21 mouse cellular contexts compared by ENCODE assay signal in genomic region chr8:83819086-83819485, GRCm38 (mm10).
DNase-seq lines count a peak whose midpoint lies in the region; ATAC-seq lines count a peak whose summit lies in the region.
"Had no signal": no experiment of that assay in that cellular context is flagged by ENCODE, and none has a peak within 500 bp of the region (broad histone marks: within the 10 kb centered on the region; RNA-seq: fewer than 3 reads in every experiment).

No protein-coding gene starts in this region.

- no peak overlapping the region for H3K4me2 ChIP-seq in forebrain, embryonic 13.5 days
- H3K4me2 ChIP-seq: embryonic facial prominence, embryonic 12.5 days; embryonic facial prominence, embryonic 15.5 days; forebrain, embryonic 15.5 days; hindbrain, embryonic 12.5 days; hindbrain, embryonic 15.5 days had no signal

- WGBS in forebrain, embryonic 13.5 days, result 75% methylated on average over 4 of the region's 4 CpGs

- no peak overlapping the region for H3K9ac ChIP-seq in forebrain, embryonic 13.5 days
- H3K9ac ChIP-seq: embryonic facial prominence, embryonic 12.5 days; embryonic facial prominence, embryonic 15.5 days; forebrain, embryonic 15.5 days; hindbrain, embryonic 12.5 days; hindbrain, embryonic 15.5 days had no signal

- H3K9me3 ChIP-seq in forebrain, embryonic 13.5 days (replicated peaks), result no peaks in the 10 kb centered on the region
- H3K9me3 ChIP-seq: embryonic facial prominence, embryonic 12.5 days; embryonic facial prominence, embryonic 15.5 days; forebrain, embryonic 15.5 days; heart, embryonic 10.5 days; hindbrain, embryonic 12.5 days; hindbrain, embryonic 15.5 days had no signal

- no peak overlapping the region for H3K27ac ChIP-seq in forebrain, embryonic 13.5 days
- H3K27ac ChIP-seq: embryonic facial prominence, embryonic 12.5 days; embryonic facial prominence, embryonic 15.5 days; forebrain, embryonic 15.5 days; heart, adult 2 months; heart, embryonic 10.5 days; hindbrain, embryonic 12.5 days; hindbrain, embryonic 15.5 days had no signal

- no peaks in the 10 kb centered on the region for H3K4me1 ChIP-seq in forebrain, embryonic 13.5 days
- H3K4me1 ChIP-seq: embryonic facial prominence, embryonic 12.5 days; embryonic facial prominence, embryonic 15.5 days; forebrain, embryonic 15.5 days; heart, embryonic 10.5 days; hindbrain, embryonic 12.5 days; hindbrain, embryonic 15.5 days had no signal

- ATAC-seq in forebrain, embryonic 13.5 days, result no peak
- ATAC-seq: CD4-positive, CD25-positive, alpha-beta regulatory T cell, adult 4 months; forebrain, embryonic 15.5 days; intestine, postnatal 0 days had no signal

- H3K4me3 ChIP-seq in forebrain, embryonic 13.5 days, result no peak overlapping the region
- H3K4me3 ChIP-seq: embryonic facial prominence, embryonic 12.5 days; embryonic facial prominence, embryonic 15.5 days; forebrain, embryonic 15.5 days; heart, adult 2 months; heart, embryonic 10.5 days; hindbrain, embryonic 12.5 days; hindbrain, embryonic 15.5 days had no signal

- intact Hi-C loops in left cerebral cortex, postnatal 36 days (cut with DNase I), result no loop called here

- H3K36me3 ChIP-seq in forebrain, embryonic 13.5 days (ENCODE audit: poor library complexity, severe bottlenecking), result no peaks in the 10 kb centered on the region
- H3K36me3 ChIP-seq: embryonic facial prominence, embryonic 12.5 days; embryonic facial prominence, embryonic 15.5 days; forebrain, embryonic 15.5 days; heart, embryonic 10.5 days; hindbrain, embryonic 12.5 days; hindbrain, embryonic 15.5 days had no signal

- peak; percentile 82 for DNase-seq in ES-CJ7 (ENCODE audit: low read depth, low spot score)
- DNase-seq in ZHBTc4 (ENCODE audit: low read depth, low spot score), result peak; percentile 66
- peak; percentile 5 for DNase-seq in telencephalon, adult 2 months (ENCODE audit: low read depth, low spot score)
- no peak for DNase-seq in left cerebral cortex, postnatal 36 days (ENCODE audit: low spot score in 2 of 2)
- no peak for DNase-seq in layer of hippocampus, postnatal 10 days (ENCODE audit: low spot score in 2 of 2)
- DNase-seq: adrenal gland, adult 2 months; adrenal gland, postnatal 25 days; cerebellum, adult 2 months; cerebellum, adult 9-11 months; cerebellum, postnatal 25 days; gastrocnemius, postnatal 25 days; heart, adult 2 months had no signal

- no peaks in the 10 kb centered on the region for H3K27me3 ChIP-seq in forebrain, embryonic 13.5 days
- H3K27me3 ChIP-seq: embryonic facial prominence, embryonic 12.5 days; embryonic facial prominence, embryonic 15.5 days; forebrain, embryonic 15.5 days; hindbrain, embryonic 15.5 days had no signal

Comparison
In these comparisons a context has a peak if more than half of its experiments do, and no peak if none do; other contexts are left out.
1. DNase-seq: peak in ES-CJ7 (single experiment), ZHBTc4 (single experiment) and telencephalon, adult 2 months (single experiment); none in left cerebral cortex, postnatal 36 days (0 of 2) and layer of hippocampus, postnatal 10 days (0 of 2).